Mouse (Mus musculus): Measurements from ENCODE around the gene Slc35a5. TPM values are rescaled to one million over a fixed set of nuclear protein-coding genes. Genes with fewer than 3 reads are reported as not detected.

Gene Slc35a5
- total RNA-seq (2012; rRNA removed): 9.3 and 10.0 TPM in 2 replicates

GRCm38 (mm10) chr16:45158522-45159388 lies at the start of gene Slc35a5, which contains the start of gene Atg3:
Slc35a5 (minus strand) TSS chr16:45158706.
Atg3 (plus strand) TSS chr16:45158785.
- H3K4me3 ChIP-seq (ENCODE audit: insufficient read depth in 1 of 2, low read depth in 1 of 2, low read length in 2 of 2, poor library complexity in 1 of 2, severe bottlenecking in 1 of 2): peak within 1 kb of the TSS; percentile 93 to 97
- peak within 1 kb of the TSS; percentile 96 for H3K9ac ChIP-seq (ENCODE audit: insufficient read depth, low read depth, low read length, poor library complexity, severe bottlenecking)
- in situ Hi-C loops (cut with MboI; ENCODE audit: low sequenced_read_pairs in 2 of 2, unreplicated experiment in 2 of 2): no loop called here
- DNase-seq (ENCODE audit: low read depth, low spot score): peak; percentile 94
- H3K9me3 ChIP-seq (ENCODE audit: control insufficient read depth, insufficient read depth, low read depth, low read length): no peaks in the 10 kb centered on the region
- no peaks in the 10 kb centered on the region for H3K36me3 ChIP-seq (ENCODE audit: control insufficient read depth, insufficient read depth, low read length, poor library complexity, severe bottlenecking)
- H3K27ac ChIP-seq (ENCODE audit: insufficient read depth, low read depth, low read length, poor library complexity, severe bottlenecking): peak within 1 kb of the TSS; percentile 57; the same call in 1 of the 2 replicates
- TF ChIP-seq CHD2 (IDR thresholded peaks at IDR 0.05; ENCODE audit: low read depth, low read length) (no peak), HCFC1 (IDR thresholded peaks at IDR 0.05; ENCODE audit: borderline replicate concordance, insufficient read depth, low read length) (0 out of 2 replicates have a peak, but pooled peaks have one; percentile 21), ZC3H11A (IDR thresholded peaks at IDR 0.05; ENCODE audit: borderline replicate concordance, low read depth, low read length) (no peak)
- peaks cover 0 to 5% of the 10 kb centered on the region in 2 experiments; a peak in 1 of 4 replicates for H3K4me1 ChIP-seq (ENCODE audit: control insufficient read depth in 2 of 2, insufficient read depth in 2 of 2, low read length in 2 of 2, poor library complexity in 1 of 2)

- Histone ChIP-seq H3K4me1 (ENCODE audit: control insufficient read depth in 2 of 2, insufficient read depth in 2 of 2, low read length in 2 of 2, poor library complexity in 1 of 2) (no peaks in the 10 kb centered on the region), H3K27ac (ENCODE audit: insufficient read depth, low read depth, low read length, poor library complexity, severe bottlenecking) (no peak overlapping the region), H3K9ac (ENCODE audit: insufficient read depth, low read depth, low read length, poor library complexity, severe bottlenecking) (no peak overlapping the region), H3K9me3 (ENCODE audit: control insufficient read depth, insufficient read depth, low read depth, low read length) (no peaks in the 10 kb centered on the region), H3K36me3 (ENCODE audit: control insufficient read depth, insufficient read depth, low read length, poor library complexity, severe bottlenecking) (no peaks in the 10 kb centered on the region), H3K4me3 (ENCODE audit: insufficient read depth in 1 of 2, low read depth in 1 of 2, low read length in 2 of 2, poor library complexity in 1 of 2, severe bottlenecking in 1 of 2) (no peak overlapping the region)
- no peak for DNase-seq (ENCODE audit: low read depth, low spot score)
- no peak for TF ChIP-seq CHD2 (IDR thresholded peaks at IDR 0.05; ENCODE audit: low read depth, low read length)
- TF ChIP-seq MAFK (IDR thresholded peaks at IDR 0.05; ENCODE audit: insufficient read depth, low read depth, low read length): no peak
- no peak for TF ChIP-seq ZC3H11A (IDR thresholded peaks at IDR 0.05; ENCODE audit: borderline replicate concordance, low read depth, low read length)
- no peak for TF ChIP-seq HCFC1 (IDR thresholded peaks at IDR 0.05; ENCODE audit: borderline replicate concordance, insufficient read depth, low read length)
- TF ChIP-seq ZNF384 (IDR thresholded peaks at IDR 0.05; ENCODE audit: low read depth, low read length): no peak
- in situ Hi-C loops (cut with MboI; ENCODE audit: low sequenced_read_pairs in 2 of 2, unreplicated experiment in 2 of 2): no loop called here
Observed at GRCm38 (mm10) chr16:45204859-45205670, 46.6 kb upstream of the Slc35a5 start.

- TF ChIP-seq CHD2 (IDR thresholded peaks at IDR 0.05; ENCODE audit: low read depth, low read length): no peak
- TF ChIP-seq ZC3H11A (IDR thresholded peaks at IDR 0.05; ENCODE audit: borderline replicate concordance, low read depth, low read length): no peak
- TF ChIP-seq MAFK (IDR thresholded peaks at IDR 0.05; ENCODE audit: insufficient read depth, low read depth, low read length): no peak
- no peak for TF ChIP-seq ZNF384 (IDR thresholded peaks at IDR 0.05; ENCODE audit: low read depth, low read length)
- Histone ChIP-seq H3K9ac (ENCODE audit: insufficient read depth, low read depth, low read length, poor library complexity, severe bottlenecking) (no peak overlapping the region), H3K27ac (ENCODE audit: insufficient read depth, low read depth, low read length, poor library complexity, severe bottlenecking) (no peak overlapping the region), H3K4me1 (ENCODE audit: control insufficient read depth in 2 of 2, insufficient read depth in 2 of 2, low read length in 2 of 2, poor library complexity in 1 of 2) (no peaks in the 10 kb centered on the region), H3K36me3 (ENCODE audit: control insufficient read depth, insufficient read depth, low read length, poor library complexity, severe bottlenecking) (no peaks in the 10 kb centered on the region), H3K4me3 (ENCODE audit: insufficient read depth in 1 of 2, low read depth in 1 of 2, low read length in 2 of 2, poor library complexity in 1 of 2, severe bottlenecking in 1 of 2) (no peak overlapping the region), H3K9me3 (ENCODE audit: control insufficient read depth, insufficient read depth, low read depth, low read length) (no peaks in the 10 kb centered on the region)
- in situ Hi-C loops (cut with MboI; ENCODE audit: low sequenced_read_pairs in 2 of 2, unreplicated experiment in 2 of 2): no loop called here
- no peak for DNase-seq (ENCODE audit: low read depth, low spot score)
Observed at GRCm38 (mm10) chr16:45204438-45204837, 45.9 kb upstream of the Slc35a5 start.

- Histone ChIP-seq H3K9ac (ENCODE audit: insufficient read depth, low read depth, low read length, poor library complexity, severe bottlenecking) (no peak overlapping the region), H3K27ac (ENCODE audit: insufficient read depth, low read depth, low read length, poor library complexity, severe bottlenecking) (no peak overlapping the region), H3K9me3 (ENCODE audit: control insufficient read depth, insufficient read depth, low read depth, low read length) (no peaks in the 10 kb centered on the region), H3K4me3 (ENCODE audit: insufficient read depth in 1 of 2, low read depth in 1 of 2, low read length in 2 of 2, poor library complexity in 1 of 2, severe bottlenecking in 1 of 2) (no peak overlapping the region), H3K36me3 (ENCODE audit: control insufficient read depth, insufficient read depth, low read length, poor library complexity, severe bottlenecking) (no peaks in the 10 kb centered on the region), H3K4me1 (ENCODE audit: control insufficient read depth in 2 of 2, insufficient read depth in 2 of 2, low read length in 2 of 2, poor library complexity in 1 of 2) (no peaks in the 10 kb centered on the region)
- in situ Hi-C loops (cut with MboI; ENCODE audit: low sequenced_read_pairs in 2 of 2, unreplicated experiment in 2 of 2): no loop called here
- no peak for TF ChIP-seq CHD2 (IDR thresholded peaks at IDR 0.05; ENCODE audit: low read depth, low read length)
- no peak for TF ChIP-seq ZC3H11A (IDR thresholded peaks at IDR 0.05; ENCODE audit: borderline replicate concordance, low read depth, low read length)
- no peak for TF ChIP-seq MAFK (IDR thresholded peaks at IDR 0.05; ENCODE audit: insufficient read depth, low read depth, low read length)
- TF ChIP-seq ZNF384 (IDR thresholded peaks at IDR 0.05; ENCODE audit: low read depth, low read length): no peak
- no peak for TF ChIP-seq HCFC1 (IDR thresholded peaks at IDR 0.05; ENCODE audit: borderline replicate concordance, insufficient read depth, low read length)
- DNase-seq (ENCODE audit: low read depth, low spot score): no peak
Observed at GRCm38 (mm10) chr16:45201395-45201794, 42.9 kb upstream of the Slc35a5 start.
